Mouse (Mus musculus): ENCODE measurements around the gene Ebf4. TPM values are rescaled to one million over a fixed set of nuclear protein-coding genes. Genes with fewer than 3 reads are reported as not detected.

Gene Ebf4
- polyA plus RNA-seq (2015; fragmentation: Nextera tagmentation; extraction: Ambion mirVana), result 0.39 and 0.64 TPM in 2 replicates

GRCm38 (mm10) chr2:130294936-130295277 lies at the start of gene Ebf4:
Ebf4 (plus strand) TSS chr2:130295169.
- Histone ChIP-seq H3K9me3 (no peaks in the 10 kb centered on the region), H3K27ac (replicated peaks) (peak within 1 kb of the TSS; percentile 52), H3K4me1 (peaks cover 34% of the 10 kb centered on the region), H3K36me3 (0 out of 2 replicates have a peak, but pooled peaks cover 6% of the 10 kb centered on the region), H3K4me2 (peak within 1 kb of the TSS; percentile 79), H3K27me3 (replicated peaks) (peaks cover 70% of the 10 kb centered on the region), H3K4me3 (peak within 1 kb of the TSS; percentile 80), H3K9ac (peak within 1 kb of the TSS; percentile 89)
- 2% methylated on average over 36 of the region's 39 CpGs for WGBS
- ATAC-seq (ENCODE audit: extremely low read depth, insufficient number of reproducible peaks, low FRiP score, low TSS enrichment), result peak; percentile 40; the same call in 1 of the 2 replicates

DNA sequence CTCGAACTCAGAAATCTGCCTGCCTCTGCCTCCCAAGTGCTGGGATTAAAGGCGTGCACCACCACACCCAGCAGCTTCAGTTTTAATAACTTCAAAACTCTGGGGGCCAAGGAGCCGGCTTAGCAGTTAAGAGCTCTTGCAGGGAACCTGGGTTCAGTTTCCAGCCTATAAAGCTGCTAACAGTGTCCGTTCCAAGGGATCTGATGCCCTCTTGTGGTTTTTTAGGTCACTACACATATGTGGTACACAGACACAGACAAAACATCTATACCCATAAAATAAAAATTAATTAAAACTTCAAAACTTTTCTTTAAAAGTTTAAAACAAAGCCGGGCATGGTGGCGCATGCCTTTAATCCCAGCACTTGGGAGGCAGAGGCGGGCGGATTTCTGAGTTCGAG lies 48.1 kb upstream of the Ebf4 start:
- ATAC-seq (ENCODE audit: extremely low read depth, insufficient number of reproducible peaks, low FRiP score, low TSS enrichment), result no peak
- H3K27ac ChIP-seq (replicated peaks), result no peak overlapping the region
- WGBS, result 43% methylated on average over 9 of the region's 9 CpGs
- no peak overlapping the region for H3K4me2 ChIP-seq
- no peak overlapping the region for H3K9ac ChIP-seq
- no peaks in the 10 kb centered on the region for H3K36me3 ChIP-seq
- peaks cover 3% of the 10 kb centered on the region; the same call in 1 of the 2 replicates for H3K27me3 ChIP-seq (replicated peaks)
- no peaks in the 10 kb centered on the region for H3K9me3 ChIP-seq
- H3K4me3 ChIP-seq, result no peak overlapping the region
- H3K4me1 ChIP-seq, result no peaks in the 10 kb centered on the region

DNA sequence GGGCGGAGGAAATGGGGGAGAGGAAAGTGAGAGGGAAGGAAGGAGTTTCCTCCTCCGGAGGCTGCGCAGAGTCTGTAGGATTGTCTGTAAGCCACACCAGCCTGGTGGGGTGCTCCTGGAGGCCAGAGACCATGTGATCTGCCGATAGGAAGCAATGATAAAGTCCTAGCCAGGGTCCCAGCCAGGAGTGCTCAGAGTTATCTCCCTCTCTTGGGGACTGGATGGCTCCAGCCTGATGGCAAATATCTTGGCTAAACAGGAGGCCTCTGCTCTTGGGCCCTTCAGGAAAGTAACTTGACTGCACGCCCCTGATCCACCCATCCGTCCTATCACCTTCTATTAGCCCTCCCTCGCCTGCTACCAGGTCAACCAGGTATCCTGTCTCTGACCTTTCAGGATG lies 46.7 kb upstream of the Ebf4 start:
- peaks cover 3% of the 10 kb centered on the region; the same call in 1 of the 2 replicates for H3K27me3 ChIP-seq (replicated peaks)
- no peaks in the 10 kb centered on the region for H3K36me3 ChIP-seq
- no peaks in the 10 kb centered on the region for H3K9me3 ChIP-seq
- 46% methylated on average over 7 of the region's 7 CpGs for WGBS
- H3K4me1 ChIP-seq, result no peaks in the 10 kb centered on the region
- no peak overlapping the region for H3K27ac ChIP-seq (replicated peaks)
- no peak for ATAC-seq (ENCODE audit: extremely low read depth, insufficient number of reproducible peaks, low FRiP score, low TSS enrichment)
- H3K4me3 ChIP-seq, result no peak overlapping the region
- no peak overlapping the region for H3K9ac ChIP-seq
- H3K4me2 ChIP-seq, result no peak overlapping the region

- ATAC-seq (ENCODE audit: extremely low read depth, insufficient number of reproducible peaks, low FRiP score, low TSS enrichment), result no peak
- Histone ChIP-seq H3K27me3 (replicated peaks) (0 out of 2 replicates have a peak, but pooled peaks cover 2% of the 10 kb centered on the region), H3K36me3 (no peaks in the 10 kb centered on the region), H3K4me3 (no peak overlapping the region), H3K27ac (replicated peaks) (no peak overlapping the region), H3K4me1 (no peaks in the 10 kb centered on the region), H3K9ac (no peak overlapping the region), H3K9me3 (no peaks in the 10 kb centered on the region), H3K4me2 (no peak overlapping the region)
- 63% methylated on average over 4 of the region's 4 CpGs for WGBS
These were observed 38.2 kb upstream of the Ebf4 start for GRCm38 (mm10) chr2:130256762-130257161.

GRCm38 (mm10) chr2:130260822-130261221 lies 34.1 kb upstream of the Ebf4 start:
- Histone ChIP-seq H3K27me3 (replicated peaks) (peaks cover 4% of the 10 kb centered on the region), H3K27ac (replicated peaks) (no peak overlapping the region), H3K4me1 (peaks cover 8% of the 10 kb centered on the region), H3K36me3 (no peaks in the 10 kb centered on the region), H3K4me2 (no peak overlapping the region), H3K4me3 (no peak overlapping the region), H3K9ac (no peak overlapping the region), H3K9me3 (no peaks in the 10 kb centered on the region)
- ATAC-seq (ENCODE audit: extremely low read depth, insufficient number of reproducible peaks, low FRiP score, low TSS enrichment), result no peak
- 76% methylated on average over 4 of the region's 4 CpGs for WGBS

- H3K27me3 ChIP-seq (replicated peaks), result peaks cover 6% of the 10 kb centered on the region
- WGBS, result 58% methylated on average over 2 of the region's 2 CpGs
- no peak overlapping the region for H3K27ac ChIP-seq (replicated peaks)
- no peak overlapping the region for H3K9ac ChIP-seq
- H3K4me1 ChIP-seq, result peaks cover 8% of the 10 kb centered on the region
- no peak for ATAC-seq (ENCODE audit: extremely low read depth, insufficient number of reproducible peaks, low FRiP score, low TSS enrichment)
- no peaks in the 10 kb centered on the region for H3K9me3 ChIP-seq
- H3K4me2 ChIP-seq, result no peak overlapping the region
- H3K4me3 ChIP-seq, result no peak overlapping the region
- H3K36me3 ChIP-seq, result no peaks in the 10 kb centered on the region
These were observed 33.1 kb upstream of the Ebf4 start for GRCm38 (mm10) chr2:130261914-130262313.

DNA sequence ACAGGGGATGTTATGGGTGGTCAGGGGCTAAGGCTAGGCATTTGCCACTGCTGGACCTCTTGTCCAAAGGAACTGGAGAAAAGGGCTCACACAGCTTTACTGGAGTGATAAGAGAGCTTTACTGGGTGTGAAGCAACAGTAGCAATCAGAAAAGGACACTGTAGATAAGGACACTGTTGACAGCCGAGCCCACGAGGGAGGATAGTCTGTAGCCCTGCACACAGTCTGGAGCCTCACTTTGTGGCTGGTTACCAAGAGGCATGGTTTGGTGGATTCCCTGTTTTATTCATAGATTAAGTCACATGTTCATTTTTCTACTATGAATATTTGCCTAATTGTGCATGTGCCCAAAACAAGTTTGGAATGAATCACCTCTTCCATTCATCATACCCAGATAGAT lies 32.6 kb upstream of the Ebf4 start:
- Histone ChIP-seq H3K4me2 (no peak overlapping the region), H3K36me3 (no peaks in the 10 kb centered on the region), H3K27ac (replicated peaks) (no peak overlapping the region), H3K4me3 (no peak overlapping the region), H3K4me1 (peaks cover 8% of the 10 kb centered on the region), H3K9me3 (no peaks in the 10 kb centered on the region), H3K27me3 (replicated peaks) (peaks cover 8% of the 10 kb centered on the region), H3K9ac (no peak overlapping the region)
- ATAC-seq (ENCODE audit: extremely low read depth, insufficient number of reproducible peaks, low FRiP score, low TSS enrichment), result no peak
- WGBS, result 8% methylated on average over 2 of the region's 2 CpGs

- H3K9me3 ChIP-seq, result no peaks in the 10 kb centered on the region
- H3K4me1 ChIP-seq, result peaks cover 8% of the 10 kb centered on the region
- peaks cover 11% of the 10 kb centered on the region for H3K27me3 ChIP-seq (replicated peaks)
- 67% methylated on average over 1 of the region's 1 CpGs for WGBS
- H3K27ac ChIP-seq (replicated peaks), result no peak overlapping the region
- no peak overlapping the region for H3K9ac ChIP-seq
- no peak overlapping the region for H3K4me2 ChIP-seq
- H3K4me3 ChIP-seq, result no peak overlapping the region
- no peaks in the 10 kb centered on the region for H3K36me3 ChIP-seq
- ATAC-seq (ENCODE audit: extremely low read depth, insufficient number of reproducible peaks, low FRiP score, low TSS enrichment), result no peak
These were observed 29.4 kb upstream of the Ebf4 start for GRCm38 (mm10) chr2:130265520-130265919.

DNA sequence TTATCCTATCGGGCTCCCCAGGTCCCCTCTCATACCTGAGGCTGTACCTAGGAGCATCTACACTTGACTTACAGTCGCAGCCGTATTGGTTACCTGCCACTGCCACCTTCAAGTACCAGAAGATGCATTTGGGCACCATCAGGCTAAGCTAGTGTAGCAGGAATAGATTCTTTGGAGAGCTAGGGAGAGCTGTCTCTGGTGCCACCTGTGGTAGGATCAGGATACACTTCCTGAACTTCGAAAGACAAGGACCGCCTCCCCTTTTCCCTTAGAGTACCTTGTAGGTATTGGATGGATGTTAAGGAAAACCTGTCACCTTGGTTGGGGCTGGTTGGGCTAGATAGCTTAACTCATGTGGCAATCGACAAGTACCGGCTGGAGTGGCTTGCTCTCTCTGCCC lies 26.9 kb upstream of the Ebf4 start:
- no peak overlapping the region for H3K4me2 ChIP-seq
- 56% methylated on average over 7 of the region's 7 CpGs for WGBS
- no peaks in the 10 kb centered on the region for H3K9me3 ChIP-seq
- no peaks in the 10 kb centered on the region for H3K36me3 ChIP-seq
- no peak for ATAC-seq (ENCODE audit: extremely low read depth, insufficient number of reproducible peaks, low FRiP score, low TSS enrichment)
- peaks cover 7% of the 10 kb centered on the region for H3K27me3 ChIP-seq (replicated peaks)
- H3K27ac ChIP-seq (replicated peaks), result no peak overlapping the region
- H3K4me3 ChIP-seq, result no peak overlapping the region
- H3K9ac ChIP-seq, result no peak overlapping the region
- peaks cover 3% of the 10 kb centered on the region for H3K4me1 ChIP-seq

DNA sequence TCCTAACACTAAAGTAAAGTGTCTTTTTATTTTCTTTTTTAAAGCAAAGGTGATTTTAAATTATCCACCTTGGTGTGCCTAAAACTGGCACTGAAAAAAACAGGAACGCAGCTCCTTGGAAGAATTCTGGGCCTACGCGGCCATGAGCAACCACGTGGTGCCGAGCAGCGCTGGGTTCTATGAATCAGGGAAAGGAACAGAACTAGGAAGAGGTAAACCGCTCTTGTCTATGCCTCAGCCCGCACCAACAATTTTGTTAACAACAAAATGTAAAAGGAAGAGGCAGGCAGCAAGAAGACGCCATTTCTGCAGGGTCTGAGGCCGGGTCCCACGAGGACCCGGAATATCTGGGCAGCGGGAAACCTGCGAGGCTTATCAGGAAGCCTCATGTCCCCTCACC lies 21.2 kb upstream of the Ebf4 start:
- Histone ChIP-seq H3K36me3 (peaks cover 36% of the 10 kb centered on the region), H3K27me3 (replicated peaks) (no peaks in the 10 kb centered on the region), H3K9me3 (no peaks in the 10 kb centered on the region), H3K9ac (peak overlapping the region; percentile 93), H3K4me3 (peak overlapping the region; percentile 79), H3K4me2 (peak overlapping the region; percentile 95), H3K4me1 (peaks cover 34% of the 10 kb centered on the region), H3K27ac (replicated peaks) (peak overlapping the region; percentile 82)
- ATAC-seq (ENCODE audit: extremely low read depth, insufficient number of reproducible peaks, low FRiP score, low TSS enrichment), result no peak
- WGBS, result 3% methylated on average over 14 of the region's 14 CpGs

DNA sequence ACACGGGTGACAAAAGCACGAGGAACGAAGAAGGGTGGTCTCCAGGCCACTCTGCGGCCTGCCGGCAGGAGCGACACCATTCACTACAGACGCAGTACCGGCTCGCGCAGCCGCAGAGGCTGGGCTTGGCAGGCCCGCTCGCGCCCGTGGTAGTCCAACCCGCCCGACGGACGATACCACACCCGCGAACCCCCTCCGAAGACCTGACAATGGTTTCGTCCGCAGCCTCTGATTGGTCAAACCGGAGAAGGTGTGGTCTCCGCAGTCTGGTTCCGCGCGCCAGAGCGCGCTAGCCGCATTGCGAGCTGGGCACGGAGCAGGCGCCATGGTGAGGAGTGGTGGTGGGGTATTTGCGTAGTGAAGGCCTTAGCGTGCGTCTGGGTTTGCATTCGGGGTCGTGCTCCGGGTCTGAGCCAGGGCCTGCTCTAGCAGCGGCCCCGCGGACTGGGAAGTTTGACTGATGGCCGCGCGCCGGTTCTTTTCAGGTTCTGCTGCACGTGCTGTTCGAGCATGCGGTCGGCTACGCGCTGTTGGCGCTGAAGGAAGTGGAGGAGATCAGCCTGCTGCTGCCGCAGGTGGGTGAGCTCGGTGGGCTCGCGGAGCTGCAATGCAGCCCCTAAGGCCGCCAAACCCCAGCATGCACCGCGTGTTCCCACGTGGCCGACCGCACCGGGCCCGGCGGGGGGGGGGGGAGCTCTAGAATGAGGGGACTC lies 20.7 kb upstream of the Ebf4 start, which contains the start of gene Nop56:
TSS of gene Nop56 (plus strand) at position 282 of the 713 bp plus-strand sequence.
- WGBS, result under 1% methylated on average over 68 of the region's 68 CpGs
- ATAC-seq (ENCODE audit: extremely low read depth, insufficient number of reproducible peaks, low FRiP score, low TSS enrichment), result peak; percentile 94
- H3K9ac ChIP-seq, result peak within 1 kb of the TSS; percentile 94

GRCm38 (mm10) chr2:130274862-130275261 lies 20.1 kb upstream of the Ebf4 start:
- peaks cover 34% of the 10 kb centered on the region for H3K4me1 ChIP-seq
- H3K4me2 ChIP-seq, result peak overlapping the region; percentile 95
- no peaks in the 10 kb centered on the region for H3K27me3 ChIP-seq (replicated peaks)
- H3K27ac ChIP-seq (replicated peaks), result peak overlapping the region; percentile 87
- peak overlapping the region; percentile 79 for H3K4me3 ChIP-seq
- no peaks in the 10 kb centered on the region for H3K9me3 ChIP-seq
- H3K9ac ChIP-seq, result peak overlapping the region; percentile 94
- no peak for ATAC-seq (ENCODE audit: extremely low read depth, insufficient number of reproducible peaks, low FRiP score, low TSS enrichment)
- WGBS, result 1% methylated on average over 10 of the region's 10 CpGs
- peaks cover 45% of the 10 kb centered on the region for H3K36me3 ChIP-seq

More for the DNA sequence above, 20.7 kb upstream of the Ebf4 start, which contains the start of gene Nop56:
- Histone ChIP-seq H3K4me3 (peak within 1 kb of the TSS; percentile 79), H3K36me3 (peaks cover 39% of the 10 kb centered on the region), H3K9me3 (no peaks in the 10 kb centered on the region), H3K27ac (replicated peaks) (peak within 1 kb of the TSS; percentile 87), H3K27me3 (replicated peaks) (no peaks in the 10 kb centered on the region), H3K4me1 (peaks cover 34% of the 10 kb centered on the region), H3K4me2 (peak within 1 kb of the TSS; percentile 95)
